Mouse (Mus musculus) heart, embryonic 13.5 days (tissue): ENCODE results near the gene Krt76. TPM values are rescaled to one million over a fixed set of nuclear protein-coding genes. Genes with fewer than 3 reads are reported as not detected.
A peak's percentile ranks its signal among the peaks of the same experiment; 100 is the strongest.

ENCODE experiments used
- ATAC-seq: fragments of 200-750 bp; cut with Nextera tagmentation; 2 replicates; pipeline ENCODE4 v1.8.0; 2017; ENCODE audit warnings: moderate TSS enrichment; ENCODE audit not compliant: insufficient number of reproducible peaks, low FRiP score, low TSS enrichment; ENCODE audit errors: extremely low read depth
- H3K27ac ChIP-seq: fragments of 300-500 bp; sonication (generic); replicated peaks from 2 replicates; pipeline ENCODE4 v1.5.1; 2015; ENCODE audit warnings: moderate library complexity, mild to moderate bottlenecking, inconsistent platforms
- H3K27me3 ChIP-seq: fragments of 300-500 bp; sonication (generic); replicated peaks from 2 replicates; pipeline ENCODE4 v1.6.1; 2015; ENCODE audit warnings: mild to moderate bottlenecking, inconsistent platforms
- H3K36me3 ChIP-seq: fragments of 300-500 bp; sonication (generic); 2 replicates; pipeline ENCODE4 v1.6.1; 2015; ENCODE audit warnings: mild to moderate bottlenecking, inconsistent platforms
- H3K4me1 ChIP-seq: fragments of 300-500 bp; sonication (generic); 2 replicates; pipeline ENCODE4 v1.6.1; 2015; ENCODE audit warnings: inconsistent platforms
- H3K4me2 ChIP-seq: fragments of 300-500 bp; sonication (generic); 2 replicates; pipeline ENCODE4 v1.6.1; 2015; ENCODE audit warnings: inconsistent platforms, mild to moderate bottlenecking, moderate library complexity
- H3K4me3 ChIP-seq: fragments of 300-500 bp; sonication (generic); 2 replicates; pipeline ENCODE4 v1.5.1; 2015; ENCODE audit warnings: moderate library complexity, mild to moderate bottlenecking, inconsistent platforms
- H3K9ac ChIP-seq: fragments of 300-500 bp; sonication (generic); 2 replicates; pipeline ENCODE4 v1.6.1; 2015; ENCODE audit warnings: inconsistent platforms, mild to moderate bottlenecking, moderate library complexity
- H3K9me3 ChIP-seq: fragments of 300-500 bp; sonication (generic); 2 replicates; pipeline ENCODE4 v1.6.1; 2016; ENCODE audit warnings: inconsistent platforms
- WGBS: fragments of 180-500 bp; shearing (Covaris S2); methylation state at CpG from one replicate; pipeline ENCODE4 v1.1.7; 2015; ENCODE audit warnings: mixed read lengths; 5-methylcytosine and 5-hydroxymethylcytosine counted together
- polyA plus RNA-seq: library from polyadenylated mRNA; unstranded; fragments of >200 nt; fragmentation: Nextera tagmentation; extraction: Ambion mirVana; gene quantifications from 2 replicates; pipeline ENCODE4 v1.2.1, GENCODE M21; 2015

The Krt76 gene
- not detected in 2 replicates for polyA plus RNA-seq

DNA sequence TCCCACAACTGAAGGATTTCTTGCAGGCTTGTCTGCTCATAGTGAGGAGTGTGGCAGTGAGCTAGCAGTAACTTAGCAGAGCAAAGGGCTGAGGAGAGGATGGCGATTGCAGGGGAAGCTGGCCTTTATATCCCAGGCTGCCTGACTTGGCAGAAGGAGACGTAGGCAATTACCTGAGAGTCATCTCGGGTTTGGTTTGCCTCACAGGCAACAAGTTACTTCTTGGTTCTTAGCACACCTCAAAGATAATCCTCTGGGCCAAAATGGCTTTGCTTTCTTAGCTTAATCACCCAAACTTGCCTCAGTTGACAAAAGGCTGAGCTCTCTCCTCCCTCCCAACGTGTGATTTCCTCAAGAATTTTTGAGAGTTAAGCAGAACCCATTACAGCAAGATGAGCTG, at the start of gene Krt76:
Gene Krt76 (minus strand): TSS at position 101 of the 400 bp plus-strand sequence.
- Histone ChIP-seq H3K27ac (no peak within 1 kb of the TSS), H3K9ac (no peak within 1 kb of the TSS), H3K9me3 (no peaks in the 10 kb centered on the region), H3K27me3 (peaks cover 37% of the 10 kb centered on the region), H3K36me3 (no peaks in the 10 kb centered on the region), H3K4me1 (peaks cover 9% of the 10 kb centered on the region), H3K4me3 (no peak within 1 kb of the TSS), H3K4me2 (no peak within 1 kb of the TSS)
- 46% methylated on average over 4 of the region's 4 CpGs for WGBS
- ATAC-seq = no peak

DNA sequence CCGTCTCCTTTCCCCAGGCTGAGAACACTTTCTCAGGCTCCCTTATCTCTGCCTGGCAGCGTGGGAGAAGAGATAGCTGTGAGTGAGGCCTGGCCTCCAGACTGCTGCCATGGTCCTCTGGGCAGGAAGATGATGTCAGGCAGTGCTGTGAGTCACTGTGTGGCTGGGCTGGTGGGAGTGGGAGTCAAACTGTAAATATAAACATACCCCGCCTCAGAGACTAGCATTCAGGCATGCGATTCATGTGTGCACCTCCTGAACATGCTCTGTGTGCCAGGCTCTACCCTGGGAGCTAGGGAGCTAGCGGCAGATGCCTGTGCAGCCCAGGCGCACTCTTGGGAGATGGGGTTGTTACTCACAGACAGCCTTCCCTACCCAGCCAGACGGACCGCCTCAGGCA, 49.2 kb upstream of the Krt76 start:
- 30% methylated on average over 8 of the region's 8 CpGs for WGBS
- Histone ChIP-seq H3K27me3 (no peaks in the 10 kb centered on the region), H3K4me1 (peaks cover 53% of the 10 kb centered on the region), H3K36me3 (no peaks in the 10 kb centered on the region), H3K9ac (no peak overlapping the region), H3K27ac (peak overlapping the region; percentile 48), H3K9me3 (no peaks in the 10 kb centered on the region), H3K4me3 (no peak overlapping the region), H3K4me2 (no peak overlapping the region)
- peak; percentile 24; the same call in 1 of the 2 replicates for ATAC-seq

DNA sequence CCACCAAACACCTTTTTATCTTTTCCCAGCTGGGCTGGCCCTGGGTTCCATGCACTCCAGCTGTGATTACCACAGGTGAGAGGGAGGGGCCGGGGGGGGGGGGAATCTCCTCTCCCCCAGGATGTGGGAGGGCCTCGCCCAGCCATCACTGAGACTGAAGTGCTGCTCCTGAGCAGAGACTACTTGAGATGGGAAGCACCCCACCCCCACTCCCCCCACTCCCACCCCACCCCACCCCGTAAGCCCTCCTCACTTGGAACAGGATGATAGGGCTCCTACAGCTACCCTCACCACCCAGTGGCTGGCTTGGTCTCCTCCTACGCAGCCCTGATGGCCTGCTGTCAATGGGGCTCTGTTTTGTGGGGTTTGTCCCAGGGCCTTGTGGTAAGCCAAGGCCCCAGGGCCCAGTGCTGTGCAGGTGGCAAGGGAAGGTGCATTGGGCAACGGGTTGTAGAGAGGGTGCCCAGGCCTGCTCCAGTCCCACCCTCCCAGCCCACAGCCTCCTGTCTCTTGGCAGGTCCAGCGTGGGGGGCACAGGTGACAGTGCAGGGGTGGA, 47.6 kb upstream of the Krt76 start, which contains the start of gene Krt79:
Gene Krt79 (minus strand): TSS at position 51 of the 556 bp plus-strand sequence.
- Histone ChIP-seq H3K9me3 (no peaks in the 10 kb centered on the region), H3K9ac (no peak within 1 kb of the TSS), H3K27ac (no peak within 1 kb of the TSS), H3K4me1 (peaks cover 47% of the 10 kb centered on the region), H3K36me3 (no peaks in the 10 kb centered on the region), H3K27me3 (0 out of 2 replicates have a peak, but pooled peaks cover under 1% of the 10 kb centered on the region), H3K4me3 (no peak within 1 kb of the TSS), H3K4me2 (no peak within 1 kb of the TSS)
- 48% methylated on average over 6 of the region's 6 CpGs for WGBS
- ATAC-seq = no peak

DNA sequence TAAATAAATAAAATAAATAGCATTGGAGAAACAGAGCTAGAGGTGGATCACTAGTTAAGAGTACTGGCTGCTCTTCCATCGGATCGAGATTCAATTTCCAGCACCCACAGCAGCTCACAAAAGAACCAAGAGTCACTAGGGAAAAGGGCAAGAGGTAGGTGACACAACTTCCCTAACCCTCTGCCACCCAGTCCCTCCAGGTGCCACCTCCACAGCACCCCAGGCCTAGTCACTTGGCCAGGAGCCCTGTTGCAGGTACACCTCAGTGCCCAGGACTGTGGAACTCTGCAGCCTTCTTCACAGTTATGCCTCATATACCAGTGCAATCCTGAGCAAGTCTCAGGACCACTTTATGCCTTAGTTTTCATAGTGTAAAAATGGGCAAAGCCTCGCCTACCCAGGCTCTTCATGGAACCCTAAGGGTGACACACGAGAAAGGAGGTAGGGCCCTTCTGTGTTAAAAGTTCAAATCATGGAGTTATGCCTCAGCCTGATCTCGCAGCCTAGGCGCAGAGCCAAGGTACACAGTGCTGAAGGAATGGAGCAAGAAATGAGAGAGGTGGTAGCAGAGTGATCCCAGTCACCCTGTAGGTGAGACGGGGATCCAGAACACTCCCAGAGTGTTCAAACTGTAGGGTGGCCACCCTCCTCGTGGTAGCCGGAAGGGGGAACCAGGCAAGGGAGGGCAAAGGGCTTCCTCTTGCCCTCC, 46.0 kb upstream of the Krt76 start:
- H3K9me3 ChIP-seq = no peaks in the 10 kb centered on the region
- no peak overlapping the region for H3K4me3 ChIP-seq
- H3K36me3 ChIP-seq = no peaks in the 10 kb centered on the region
- peaks cover 41% of the 10 kb centered on the region for H3K4me1 ChIP-seq
- H3K27me3 ChIP-seq = 0 out of 2 replicates have a peak, but pooled peaks cover 3% of the 10 kb centered on the region
- H3K27ac ChIP-seq = no peak overlapping the region
- WGBS = 61% methylated on average over 9 of the region's 9 CpGs
- no peak overlapping the region for H3K9ac ChIP-seq
- ATAC-seq = no peak
- no peak overlapping the region for H3K4me2 ChIP-seq

DNA sequence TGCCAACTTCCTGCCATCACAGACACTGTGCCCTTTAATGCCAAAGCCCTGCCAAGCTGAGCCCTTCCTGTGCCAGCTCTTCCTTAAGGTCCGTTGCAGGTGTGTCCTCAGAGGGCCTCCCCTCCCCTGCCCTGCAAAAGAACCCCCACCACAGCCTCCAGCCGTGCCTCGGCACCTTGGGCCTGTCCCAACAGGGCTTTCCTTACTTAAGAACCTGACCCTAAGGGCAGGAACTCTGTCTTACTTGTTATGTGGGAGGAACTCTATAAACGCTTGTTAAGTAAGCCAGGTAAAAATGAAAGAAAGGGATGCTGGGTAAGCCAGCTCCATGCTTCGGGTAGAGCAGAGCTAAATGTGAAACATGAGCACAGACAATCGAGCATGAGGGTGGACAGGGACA, 40.3 kb upstream of the Krt76 start:
- Histone ChIP-seq H3K36me3 (no peaks in the 10 kb centered on the region), H3K4me1 (peaks cover 19% of the 10 kb centered on the region), H3K9me3 (no peaks in the 10 kb centered on the region), H3K9ac (no peak overlapping the region), H3K4me3 (no peak overlapping the region), H3K27ac (no peak overlapping the region), H3K4me2 (no peak overlapping the region), H3K27me3 (peaks cover 49% of the 10 kb centered on the region)
- 65% methylated on average over 6 of the region's 6 CpGs for WGBS
- ATAC-seq = no peak

DNA sequence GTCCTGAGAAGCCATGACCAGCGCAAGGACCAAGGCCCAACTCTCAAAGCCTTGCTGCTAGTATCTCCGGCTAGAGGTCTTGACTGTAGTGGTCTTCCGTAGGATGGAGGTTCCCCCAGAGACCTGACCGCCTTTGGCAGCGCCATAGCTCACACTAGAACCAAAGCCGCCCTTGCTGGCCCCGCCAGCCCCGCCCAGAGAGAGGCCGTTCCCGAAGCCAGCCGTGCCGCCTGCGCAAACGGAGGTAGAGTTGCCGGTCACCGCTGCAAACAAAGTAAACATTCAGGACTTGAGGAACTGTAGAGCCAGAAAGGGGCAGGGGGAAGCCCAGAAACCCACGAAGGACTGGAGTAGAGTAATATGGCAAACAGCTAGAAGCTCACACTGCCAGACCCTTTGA, 36.9 kb upstream of the Krt76 start:
- peaks cover 19% of the 10 kb centered on the region for H3K4me1 ChIP-seq
- 2% methylated on average over 17 of the region's 17 CpGs for WGBS
- H3K4me3 ChIP-seq = peak overlapping the region; percentile 44
- H3K4me2 ChIP-seq = peak overlapping the region; percentile 72
- H3K27me3 ChIP-seq = peaks cover 52% of the 10 kb centered on the region
- no peak overlapping the region for H3K27ac ChIP-seq
- no peaks in the 10 kb centered on the region for H3K36me3 ChIP-seq
- H3K9ac ChIP-seq = peak overlapping the region; percentile 70
- ATAC-seq = no peak
- H3K9me3 ChIP-seq = no peaks in the 10 kb centered on the region

DNA sequence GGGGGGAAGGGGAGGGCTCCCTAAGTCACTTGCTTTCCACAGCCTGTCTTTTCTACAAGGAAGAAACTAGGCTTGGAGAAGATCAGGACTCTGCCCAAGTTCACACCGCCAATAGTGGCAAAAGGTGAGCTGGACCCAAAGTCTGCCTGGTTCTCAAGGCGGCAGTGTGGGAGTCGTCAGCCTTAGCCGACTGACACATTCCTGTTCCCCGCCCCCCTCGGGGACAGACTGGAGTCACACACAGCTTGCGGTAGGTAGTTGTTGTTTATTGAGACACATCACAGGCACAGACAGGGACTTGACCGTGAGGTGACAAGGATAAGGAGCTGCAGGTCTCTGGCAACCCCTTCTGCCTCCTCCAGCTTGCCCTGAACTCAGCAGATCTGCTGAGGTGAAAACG, 36.4 kb upstream of the Krt76 start:
- no peak for ATAC-seq
- 7% methylated on average over 9 of the region's 9 CpGs for whole genome bisulfite sequencing
- H3K4me2 ChIP-seq = peak overlapping the region; percentile 72
- peak overlapping the region; percentile 44 for H3K4me3 ChIP-seq
- H3K4me1 ChIP-seq = peaks cover 19% of the 10 kb centered on the region
- H3K36me3 ChIP-seq = no peaks in the 10 kb centered on the region
- H3K27ac ChIP-seq = no peak overlapping the region
- no peak overlapping the region for H3K9ac ChIP-seq
- H3K27me3 ChIP-seq = peaks cover 52% of the 10 kb centered on the region
- H3K9me3 ChIP-seq = no peaks in the 10 kb centered on the region

DNA sequence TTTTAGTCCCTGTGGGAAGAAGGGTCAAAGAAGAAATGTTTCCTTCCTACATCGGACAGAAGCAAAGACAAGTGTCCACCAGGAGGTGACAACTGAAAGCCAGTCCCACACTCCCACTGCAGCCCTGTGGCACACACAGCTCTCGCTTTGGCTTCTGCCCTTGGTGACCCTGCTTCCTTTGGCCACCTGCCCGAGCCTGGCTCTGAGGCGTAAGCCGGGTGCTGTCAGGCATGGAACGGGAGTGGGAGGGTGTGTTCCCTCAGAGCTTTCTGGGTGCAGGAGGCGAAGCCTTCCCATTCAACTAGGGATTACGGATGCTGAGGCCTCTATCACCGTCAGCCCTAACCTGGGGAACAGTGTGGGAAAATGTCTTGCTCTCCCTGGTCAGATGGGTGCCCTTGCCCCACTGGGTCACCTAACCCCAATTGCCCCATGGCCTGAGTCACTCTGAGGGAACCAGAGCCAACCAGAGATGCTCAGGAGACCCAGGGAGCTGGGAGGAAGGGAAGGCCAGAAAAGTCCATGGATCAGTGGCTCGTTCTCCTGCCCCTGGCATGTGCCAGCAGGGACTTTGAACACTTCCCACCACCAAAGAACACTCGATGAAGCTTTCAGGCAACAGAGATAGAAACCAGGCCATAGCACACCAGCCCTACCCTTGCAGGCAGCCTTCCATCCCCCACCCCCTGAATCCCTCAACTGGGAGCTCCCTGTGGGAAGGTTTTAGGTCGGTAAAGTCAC, 34.8 kb upstream of the Krt76 start:
- Histone ChIP-seq H3K36me3 (no peaks in the 10 kb centered on the region), H3K27me3 (peaks cover 53% of the 10 kb centered on the region), H3K4me2 (no peak overlapping the region), H3K4me3 (no peak overlapping the region), H3K4me1 (peaks cover 19% of the 10 kb centered on the region), H3K9me3 (no peaks in the 10 kb centered on the region), H3K27ac (no peak overlapping the region), H3K9ac (no peak overlapping the region)
- 56% methylated on average over 12 of the region's 12 CpGs for WGBS
- no peak for ATAC-seq

DNA sequence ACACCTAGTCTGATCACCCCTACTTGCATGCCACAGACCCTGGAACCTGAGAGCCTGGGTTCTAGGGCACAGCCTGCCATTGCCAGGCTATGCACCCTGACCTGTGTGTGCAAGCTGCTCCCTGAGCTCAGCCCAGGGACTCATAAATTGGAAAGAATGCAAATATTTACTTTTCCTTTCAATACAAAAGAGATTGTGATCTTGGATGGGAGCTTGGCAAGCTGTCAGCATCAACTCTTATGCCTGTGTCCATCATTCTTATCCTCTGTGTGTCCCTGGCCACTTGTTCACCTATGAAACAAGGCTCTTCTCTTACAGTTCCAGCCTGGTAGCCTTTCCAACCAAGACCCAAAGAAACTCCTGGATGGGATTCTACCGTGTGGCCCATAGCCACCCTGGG, 32.3 kb upstream of the Krt76 start:
- Histone ChIP-seq H3K36me3 (no peaks in the 10 kb centered on the region), H3K9me3 (no peaks in the 10 kb centered on the region), H3K4me1 (peaks cover 11% of the 10 kb centered on the region), H3K9ac (no peak overlapping the region), H3K4me3 (no peak overlapping the region), H3K27ac (no peak overlapping the region), H3K27me3 (peaks cover 28% of the 10 kb centered on the region), H3K4me2 (no peak overlapping the region)
- ATAC-seq = no peak
- WGBS = 83% methylated on average over 1 of the region's 1 CpGs

DNA sequence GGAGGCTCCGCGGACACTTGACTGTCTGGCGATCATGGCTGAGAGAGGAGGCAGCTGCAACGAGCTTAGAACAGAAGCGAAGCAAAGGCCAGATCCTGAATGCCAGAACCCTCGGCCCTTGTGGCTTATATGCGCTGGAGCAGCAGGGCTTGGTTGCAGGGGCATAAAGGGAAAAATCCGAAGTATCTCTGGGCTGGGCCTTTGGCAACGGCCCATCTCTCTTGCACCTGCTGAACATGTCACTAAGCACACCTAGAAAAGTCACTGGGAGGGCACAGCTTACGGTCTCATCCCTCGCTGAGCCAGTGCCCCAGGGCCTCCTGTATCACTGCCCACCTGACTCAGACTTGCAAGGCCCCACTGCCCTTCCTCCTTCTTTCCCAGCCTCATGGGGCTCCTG, 31.9 kb upstream of the Krt76 start, which contains the start of gene Krt4:
Gene Krt4 (minus strand): TSS at position 101 of the 400 bp plus-strand sequence.
- Histone ChIP-seq H3K36me3 (no peaks in the 10 kb centered on the region), H3K9ac (no peak within 1 kb of the TSS), H3K4me3 (no peak within 1 kb of the TSS), H3K27ac (no peak within 1 kb of the TSS), H3K4me1 (peaks cover 7% of the 10 kb centered on the region), H3K27me3 (peaks cover 27% of the 10 kb centered on the region), H3K9me3 (no peaks in the 10 kb centered on the region), H3K4me2 (no peak within 1 kb of the TSS)
- no peak for ATAC-seq
- WGBS = 67% methylated on average over 11 of the region's 11 CpGs

DNA sequence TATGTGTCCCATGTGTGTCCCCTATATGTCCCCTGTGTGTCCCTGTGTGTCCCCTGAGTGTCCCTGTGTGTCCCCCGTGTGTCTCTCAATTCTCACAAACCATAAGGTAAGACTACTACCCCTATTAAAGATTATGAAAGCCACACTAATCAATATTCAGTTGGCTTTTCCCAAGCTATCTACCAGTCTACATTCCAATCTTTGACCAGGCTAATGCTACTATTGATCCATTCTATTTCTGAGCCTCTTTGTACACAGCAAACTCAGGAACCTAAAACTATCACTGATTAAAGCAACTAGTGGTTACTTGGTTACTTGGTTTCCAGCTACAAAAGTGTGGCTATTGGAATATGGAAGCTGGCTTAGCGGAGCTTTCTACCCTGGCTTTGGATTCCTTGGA, 29.6 kb upstream of the Krt76 start:
- no peak overlapping the region for H3K27ac ChIP-seq
- no peak overlapping the region for H3K4me3 ChIP-seq
- H3K4me1 ChIP-seq = no peaks in the 10 kb centered on the region
- peaks cover 17% of the 10 kb centered on the region for H3K27me3 ChIP-seq
- no peaks in the 10 kb centered on the region for H3K9me3 ChIP-seq
- no peak overlapping the region for H3K4me2 ChIP-seq
- no peaks in the 10 kb centered on the region for H3K36me3 ChIP-seq
- WGBS = 77% methylated on average over 2 of the region's 2 CpGs
- ATAC-seq = no peak
- H3K9ac ChIP-seq = no peak overlapping the region
